Mouse (Mus musculus) heart, adult 2 months (tissue): ENCODE measurements around the gene Gh.

ENCODE experiments used
- CTCF ChIP-seq: fragments of 200-600 bp; IDR thresholded peaks from 2 replicates; pipeline ENCODE4 v1.8.1; 2022; ENCODE audit warnings: antibody characterized with exemption, mild to moderate bottlenecking, moderate library complexity
- EP300 ChIP-seq: fragments of 200-500 bp; IDR thresholded peaks from 2 replicates; pipeline ENCODE4 v1.6.1; 2011; ENCODE audit warnings: low read depth, low read length, control low read depth; ENCODE audit not compliant: insufficient read depth
- POLR2A ChIP-seq: fragments of 200-500 bp; IDR thresholded peaks from 2 replicates; pipeline ENCODE4 v1.6.1; 2011; ENCODE audit warnings: mild to moderate bottlenecking, low read depth, low read length, control low read depth; ENCODE audit not compliant: insufficient read depth

- TF ChIP-seq EP300, result no peak
- TF ChIP-seq POLR2A, result no peak
- TF ChIP-seq CTCF, result no peak
These were observed 4.4 kb upstream of the Gh start for GRCm38 (mm10) chr11:106306065-106306385.
